Mouse (Mus musculus): Measurements from ENCODE around the gene Parp1.

Parp1 gene

GRCm38 (mm10) chr1:180568761-180569452, at the start of gene Parp1:
TSS of gene Parp1 (plus strand) at chr1:180568924.
- DNase-seq = peak; percentile 96

GRCm38 (mm10) chr1:180519520-180519919, 49.2 kb upstream of the Parp1 start:
- no peak for DNase-seq

- DNase-seq = no peak
Measured at GRCm38 (mm10) chr1:180520190-180520589, 48.5 kb upstream of the Parp1 start.

- DNase-seq = no peak
Measured at GRCm38 (mm10) chr1:180523320-180523719, 45.4 kb upstream of the Parp1 start.

- peak; percentile 56 for DNase-seq
Measured at GRCm38 (mm10) chr1:180525301-180525700, 43.4 kb upstream of the Parp1 start.

GRCm38 (mm10) chr1:180529847-180530246, 38.9 kb upstream of the Parp1 start:
- DNase-seq = no peak

- DNase-seq = no peak
Measured at GRCm38 (mm10) chr1:180530457-180531263, 38.1 kb upstream of the Parp1 start.

- DNase-seq = no peak
Measured at GRCm38 (mm10) chr1:180532671-180533070, 36.1 kb upstream of the Parp1 start.

- DNase-seq = no peak
Measured at GRCm38 (mm10) chr1:180536719-180537118, 32.0 kb upstream of the Parp1 start.

- no peak for DNase-seq
Measured at GRCm38 (mm10) chr1:180541251-180541650, 27.5 kb upstream of the Parp1 start.

- DNase-seq = no peak
Measured at GRCm38 (mm10) chr1:180541883-180542711, 26.6 kb upstream of the Parp1 start.

- DNase-seq = no peak
Measured at GRCm38 (mm10) chr1:180542712-180543371, 25.9 kb upstream of the Parp1 start.

- no peak for DNase-seq
Measured at GRCm38 (mm10) chr1:180545918-180546545, 22.7 kb upstream of the Parp1 start.

- DNase-seq = no peak
Measured at GRCm38 (mm10) chr1:180546798-180547750, 21.6 kb upstream of the Parp1 start.

GRCm38 (mm10) chr1:180547751-180548669, 20.7 kb upstream of the Parp1 start:
- DNase-seq = no peak

- no peak for DNase-seq
Measured at GRCm38 (mm10) chr1:180549539-180550308, 19.0 kb upstream of the Parp1 start.

GRCm38 (mm10) chr1:180550770-180551169, 18.0 kb upstream of the Parp1 start:
- peak; percentile 64 for DNase-seq

- DNase-seq = no peak
Measured at GRCm38 (mm10) chr1:180556899-180557298, 11.8 kb upstream of the Parp1 start.

GRCm38 (mm10) chr1:180559454-180559853, 9.3 kb upstream of the Parp1 start:
- no peak for DNase-seq

Measured in cerebellum, adult 8-10 months (tissue).